Mouse (Mus musculus) neural tube, embryonic 14.5 days (tissue): ENCODE results near the gene Mcub. TPM values are rescaled to one million over a fixed set of nuclear protein-coding genes. Genes with fewer than 3 reads are reported as not detected.
A peak's percentile ranks its signal among the peaks of the same experiment; 100 is the strongest.

Experiments used
- ATAC-seq: fragments of 200-750 bp; cut with Nextera tagmentation; 2 replicates; pipeline ENCODE4 v1.8.0; 2017; ENCODE audit warnings: low read depth, mild to moderate bottlenecking, moderate TSS enrichment, moderate library complexity
- H3K27ac ChIP-seq: fragments of 300-500 bp; sonication (generic); 2 replicates; pipeline ENCODE4 v1.5.1; 2014; ENCODE audit warnings: low read depth, mild to moderate bottlenecking, control low read depth, low read length, moderate library complexity, mixed read lengths
- H3K27me3 ChIP-seq: fragments of 300-500 bp; sonication (generic); 2 replicates; pipeline ENCODE4 v1.6.1; 2014; ENCODE audit warnings: low read length; ENCODE audit not compliant: control insufficient read depth, insufficient read depth
- H3K36me3 ChIP-seq: fragments of 300-500 bp; sonication (generic); 2 replicates; pipeline ENCODE4 v1.6.1; 2014; ENCODE audit warnings: low read length, mixed read lengths; ENCODE audit not compliant: control insufficient read depth, insufficient read depth
- H3K4me1 ChIP-seq: fragments of 300-500 bp; sonication (generic); 2 replicates; pipeline ENCODE4 v1.6.1; 2014; ENCODE audit warnings: low read length; ENCODE audit not compliant: control insufficient read depth, insufficient read depth
- H3K4me2 ChIP-seq: fragments of 300-500 bp; sonication (generic); 2 replicates; pipeline ENCODE4 v1.6.1; 2014; ENCODE audit warnings: mild to moderate bottlenecking, low read depth, low read length, control low read depth
- H3K4me3 ChIP-seq: fragments of 300-500 bp; sonication (generic); 2 replicates; pipeline ENCODE4 v1.5.1; 2014; ENCODE audit warnings: low read depth, low read length, control low read depth, mixed read lengths
- H3K9ac ChIP-seq: fragments of 300-500 bp; sonication (generic); replicated peaks from 2 replicates; pipeline ENCODE4 v1.6.1; 2014; ENCODE audit warnings: low read depth, mild to moderate bottlenecking, control low read depth, low read length, mixed read lengths
- H3K9me3 ChIP-seq: fragments of 300-500 bp; sonication (generic); 2 replicates; pipeline ENCODE4 v1.6.1; 2016; ENCODE audit warnings: low read length; ENCODE audit not compliant: control insufficient read depth
- WGBS: fragments of 180-500 bp; shearing (Covaris S2); extraction: QIAGEN DNeasy Blood & Tissue Kit; methylation state at CpG from one replicate; pipeline ENCODE4 v1.1.7; 2014; 5-methylcytosine and 5-hydroxymethylcytosine counted together
- polyA plus RNA-seq: library from polyadenylated mRNA; unstranded; fragments of >200 nt; fragmentation: Nextera tagmentation; extraction: Ambion mirVana; gene quantifications from 2 replicates; pipeline ENCODE4 v1.2.1, GENCODE M21; 2014

Mcub gene
- polyA plus RNA-seq, 1 experiment from 2014 or later, result 8.0 TPM

DNA sequence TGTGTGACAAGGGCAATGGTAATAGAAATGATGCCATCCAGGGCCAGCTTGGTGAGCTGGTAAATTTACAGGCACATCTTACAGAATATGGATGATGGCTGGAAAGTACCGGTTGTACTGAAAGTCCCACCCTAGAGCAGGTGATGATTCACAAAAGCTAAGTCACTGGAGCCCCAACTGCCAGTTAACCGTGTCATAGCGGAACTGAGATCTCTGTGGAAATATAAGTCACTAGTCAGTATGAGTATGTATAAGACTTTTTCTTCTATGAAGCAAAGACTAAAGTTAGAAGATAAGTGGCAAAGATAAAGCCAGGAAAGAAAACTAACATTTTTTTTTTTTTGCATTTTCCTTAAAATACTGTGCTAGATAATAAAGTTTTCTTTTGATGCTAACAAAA lies 76.9 kb downstream of the Mcub start:
- Histone ChIP-seq H3K9me3 (no peaks in the 10 kb centered on the region), H3K27ac (no peak overlapping the region), H3K9ac (no peak overlapping the region), H3K4me3 (no peak overlapping the region), H3K27me3 (no peaks in the 10 kb centered on the region), H3K36me3 (peaks cover 3% of the 10 kb centered on the region), H3K4me2 (no peak overlapping the region), H3K4me1 (no peaks in the 10 kb centered on the region)
- WGBS, result 95% methylated on average over 3 of the region's 3 CpGs
- ATAC-seq, result no peak

DNA sequence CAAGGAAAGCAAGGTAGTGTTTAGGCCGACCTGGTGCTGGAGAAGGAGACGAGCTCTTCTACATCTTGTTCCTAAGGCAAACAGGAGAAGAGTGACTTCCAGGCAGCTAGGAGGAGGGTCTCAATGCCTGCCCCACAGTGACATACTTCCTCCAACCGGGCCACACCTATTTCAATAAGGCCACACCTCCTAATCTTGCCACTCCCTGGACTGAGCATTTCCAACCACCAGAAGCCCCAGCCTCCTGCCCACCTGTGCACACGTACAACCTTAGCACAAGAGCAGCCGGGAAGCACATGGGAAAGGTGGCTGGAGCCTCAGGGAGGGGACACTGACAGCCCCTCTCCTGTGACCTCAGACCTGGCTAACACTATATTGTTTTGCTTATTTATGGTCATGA lies 78.0 kb downstream of the Mcub start:
- WGBS, result 96% methylated on average over 5 of the region's 5 CpGs
- Histone ChIP-seq H3K27me3 (no peaks in the 10 kb centered on the region), H3K9me3 (no peaks in the 10 kb centered on the region), H3K4me1 (no peaks in the 10 kb centered on the region), H3K9ac (no peak overlapping the region), H3K27ac (no peak overlapping the region), H3K4me3 (no peak overlapping the region), H3K36me3 (peaks cover 3% of the 10 kb centered on the region), H3K4me2 (no peak overlapping the region)
- ATAC-seq, result no peak

DNA sequence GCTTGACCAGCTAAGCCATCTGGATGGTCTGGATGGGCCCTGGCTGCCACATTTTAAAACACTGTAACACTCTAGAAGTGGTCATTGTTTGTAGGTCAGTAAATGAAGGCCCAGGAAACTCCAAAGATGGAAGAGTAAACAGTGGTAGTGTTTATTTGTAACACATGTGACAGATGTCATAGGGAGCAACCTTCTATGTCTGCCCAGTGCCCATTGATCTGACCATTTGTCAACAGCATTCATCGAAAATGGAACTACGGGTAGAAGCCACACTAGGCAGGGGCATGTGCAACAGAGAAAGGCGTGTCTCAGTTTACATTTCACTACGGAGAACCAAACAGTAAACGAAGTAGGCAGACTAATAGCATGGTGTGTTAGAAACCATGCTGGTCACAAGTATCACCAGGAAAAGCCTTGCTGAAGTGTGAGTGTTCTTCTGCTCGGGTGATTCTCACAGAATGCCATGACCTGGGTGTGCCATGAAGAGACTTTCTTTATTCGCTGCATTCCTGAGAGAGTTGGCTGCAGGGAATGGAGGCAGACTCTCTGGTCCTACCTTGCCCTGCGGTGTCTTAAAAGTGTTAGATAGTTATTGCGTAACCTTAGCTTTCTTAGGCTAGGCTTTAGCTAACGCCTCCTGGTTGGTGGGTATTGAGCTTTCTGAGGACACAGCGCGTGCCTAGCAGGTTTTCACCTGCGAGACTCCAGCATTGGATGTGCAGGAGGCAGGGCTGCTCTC lies 82.1 kb downstream of the Mcub start:
- peaks cover 3% of the 10 kb centered on the region for H3K36me3 ChIP-seq
- H3K9me3 ChIP-seq, result no peaks in the 10 kb centered on the region
- WGBS, result 90% methylated on average over 13 of the region's 13 CpGs
- H3K9ac ChIP-seq, result no peak overlapping the region
- no peak overlapping the region for H3K27ac ChIP-seq
- ATAC-seq, result no peak
- H3K4me2 ChIP-seq, result no peak overlapping the region
- no peaks in the 10 kb centered on the region for H3K4me1 ChIP-seq
- no peaks in the 10 kb centered on the region for H3K27me3 ChIP-seq
- no peak overlapping the region for H3K4me3 ChIP-seq

DNA sequence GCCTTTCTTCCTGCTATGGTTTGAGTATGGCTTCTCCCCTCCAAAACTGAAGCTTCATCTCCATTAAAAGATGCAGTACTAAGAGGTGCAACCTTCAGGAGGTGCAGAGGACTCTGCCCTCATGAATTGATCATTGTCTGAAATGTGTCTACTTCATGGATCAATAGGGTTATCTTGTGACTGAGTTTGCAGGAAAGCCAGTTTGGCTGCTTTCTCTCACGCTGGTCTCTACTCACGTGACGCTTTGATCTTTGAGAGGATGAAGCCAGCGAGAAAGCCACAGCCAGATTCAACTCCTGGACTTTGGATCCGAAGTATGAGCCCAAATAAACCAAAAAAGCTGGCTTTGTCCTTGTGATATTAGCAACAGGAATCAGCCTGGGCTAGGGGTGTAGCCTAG lies 83.6 kb downstream of the Mcub start:
- no peaks in the 10 kb centered on the region for H3K4me1 ChIP-seq
- peaks cover 3% of the 10 kb centered on the region for H3K36me3 ChIP-seq
- no peaks in the 10 kb centered on the region for H3K9me3 ChIP-seq
- no peaks in the 10 kb centered on the region for H3K27me3 ChIP-seq
- 91% methylated on average over 5 of the region's 5 CpGs for WGBS
- no peak overlapping the region for H3K27ac ChIP-seq
- no peak overlapping the region for H3K4me2 ChIP-seq
- no peak overlapping the region for H3K9ac ChIP-seq
- no peak overlapping the region for H3K4me3 ChIP-seq
- ATAC-seq, result no peak

DNA sequence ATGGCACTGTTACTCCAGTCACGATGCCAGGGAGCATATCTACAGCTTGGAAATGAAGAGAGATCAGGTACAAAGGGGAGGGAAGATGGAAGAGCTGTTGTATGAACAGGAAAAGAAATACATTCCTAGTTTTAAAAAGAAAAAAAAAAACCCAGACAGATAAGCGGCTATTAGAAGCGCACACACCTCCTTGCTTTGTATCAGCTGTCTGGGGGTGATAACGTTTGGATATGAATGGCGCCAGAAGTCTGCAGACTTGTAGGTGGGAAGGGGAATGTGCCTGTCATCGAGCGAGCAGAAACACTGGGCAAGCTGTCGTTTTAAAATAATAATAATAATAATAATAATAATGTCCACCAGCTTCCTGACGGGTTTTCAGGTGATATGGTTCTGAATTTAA lies 84.4 kb downstream of the Mcub start:
- ATAC-seq, result no peak
- H3K27ac ChIP-seq, result no peak overlapping the region
- no peaks in the 10 kb centered on the region for H3K27me3 ChIP-seq
- no peaks in the 10 kb centered on the region; the same call in 1 of the 2 replicates for H3K36me3 ChIP-seq
- 94% methylated on average over 9 of the region's 9 CpGs for WGBS
- no peak overlapping the region for H3K4me2 ChIP-seq
- H3K9ac ChIP-seq, result no peak overlapping the region
- no peaks in the 10 kb centered on the region for H3K4me1 ChIP-seq
- H3K9me3 ChIP-seq, result no peaks in the 10 kb centered on the region
- H3K4me3 ChIP-seq, result no peak overlapping the region

DNA sequence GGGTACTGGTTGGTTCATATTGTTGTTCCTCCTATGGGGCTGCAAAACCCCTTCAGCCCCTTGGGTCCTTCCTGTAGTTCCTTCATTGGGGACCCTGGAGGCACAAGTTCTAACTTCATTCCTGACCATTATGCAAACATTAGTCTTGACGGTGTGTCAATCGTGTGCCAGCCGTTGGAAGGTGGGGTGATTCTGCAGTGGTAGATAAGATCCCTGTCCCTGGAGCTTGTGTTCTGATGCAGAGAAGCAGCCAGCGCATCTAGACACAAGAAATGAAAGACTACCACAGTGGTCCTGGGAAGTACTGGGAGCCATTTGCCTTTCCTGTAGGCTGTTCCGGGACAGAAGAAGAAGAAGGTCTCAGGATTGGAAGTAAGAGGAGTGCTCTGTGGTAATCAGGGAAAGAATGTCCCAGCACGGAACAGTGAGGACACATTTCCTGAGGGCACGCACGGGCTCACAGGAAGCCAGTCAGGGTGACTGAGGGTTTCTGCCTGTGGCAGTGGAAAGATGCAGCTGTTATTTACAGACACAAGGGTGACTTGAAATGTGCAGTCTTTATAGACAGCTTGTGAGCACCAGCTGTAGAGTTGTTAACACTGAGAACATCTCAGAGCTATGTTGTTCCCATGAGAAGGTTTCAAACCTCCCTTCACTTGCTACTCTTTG lies 88.9 kb downstream of the Mcub start:
- Histone ChIP-seq H3K27me3 (no peaks in the 10 kb centered on the region), H3K4me3 (no peak overlapping the region), H3K9me3 (no peaks in the 10 kb centered on the region), H3K9ac (no peak overlapping the region), H3K36me3 (no peaks in the 10 kb centered on the region), H3K4me2 (no peak overlapping the region), H3K27ac (no peak overlapping the region), H3K4me1 (no peaks in the 10 kb centered on the region)
- WGBS, result 84% methylated on average over 8 of the region's 8 CpGs
- no peak for ATAC-seq

DNA sequence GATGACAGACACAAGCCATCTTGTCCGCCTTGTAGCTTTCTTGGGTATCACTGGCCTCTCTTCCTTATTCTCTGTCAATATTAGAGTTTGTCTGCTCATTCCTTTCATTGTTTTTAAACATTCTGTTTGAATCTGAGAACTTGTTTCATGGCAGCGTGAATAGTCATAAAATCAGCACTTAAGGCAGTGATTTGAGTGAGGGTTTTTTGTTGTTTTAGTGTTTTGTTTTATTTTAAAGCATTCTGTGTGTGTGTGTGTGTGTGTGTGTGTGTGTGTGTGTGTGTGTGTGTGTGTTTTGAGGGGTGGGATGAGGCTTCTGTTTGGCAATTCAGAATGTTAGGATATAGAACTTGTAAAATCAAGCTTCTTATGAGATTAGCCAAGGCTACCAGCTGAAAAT lies 90.1 kb downstream of the Mcub start:
- Histone ChIP-seq H3K36me3 (no peaks in the 10 kb centered on the region), H3K27ac (no peak overlapping the region), H3K9me3 (no peaks in the 10 kb centered on the region), H3K4me2 (peak overlapping the region; percentile 86; the same call in 1 of the 2 replicates), H3K4me1 (no peaks in the 10 kb centered on the region), H3K9ac (no peak overlapping the region), H3K4me3 (no peak overlapping the region), H3K27me3 (no peaks in the 10 kb centered on the region)
- 83% methylated on average over 2 of the region's 2 CpGs for WGBS
- ATAC-seq, result no peak

DNA sequence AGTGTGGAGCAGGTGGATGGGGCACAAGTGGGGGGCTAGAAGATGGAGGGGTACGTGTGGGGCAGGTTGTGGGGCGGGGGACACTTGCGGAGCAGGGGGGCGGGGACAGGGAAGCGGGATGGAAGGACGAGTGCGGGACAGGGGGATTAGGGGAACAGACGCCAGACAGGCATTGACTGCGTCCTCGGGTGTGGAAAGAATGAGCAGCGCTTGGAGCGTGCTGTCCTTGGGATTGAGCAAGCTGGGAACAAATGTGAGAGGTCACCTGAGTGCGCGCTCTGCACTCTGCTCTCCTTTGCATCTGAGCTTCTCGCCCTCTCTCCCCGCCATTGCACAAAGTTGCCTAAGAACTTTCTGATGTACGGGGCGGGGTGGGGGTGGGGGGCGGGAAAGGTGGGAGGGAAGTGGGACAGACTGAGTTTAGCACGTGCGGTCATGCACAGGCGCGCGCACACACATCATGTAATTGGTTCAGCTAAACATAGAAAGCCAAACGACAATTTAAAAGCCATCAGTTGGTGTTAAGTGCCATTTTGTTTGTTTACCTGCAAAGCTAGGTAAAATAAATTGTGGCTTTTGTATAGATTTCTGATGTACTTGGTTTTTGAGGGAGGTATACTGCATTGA lies 90.8 kb downstream of the Mcub start:
- no peaks in the 10 kb centered on the region for H3K4me1 ChIP-seq
- H3K4me3 ChIP-seq, result peak overlapping the region; percentile 50
- H3K9ac ChIP-seq, result peak overlapping the region; percentile 57
- H3K4me2 ChIP-seq, result peak overlapping the region; percentile 86
- H3K27me3 ChIP-seq, result no peaks in the 10 kb centered on the region
- ATAC-seq, result peak; percentile 60
- H3K27ac ChIP-seq, result peak overlapping the region; percentile 83; the same call in 1 of the 2 replicates
- no peaks in the 10 kb centered on the region for H3K9me3 ChIP-seq
- no peaks in the 10 kb centered on the region for H3K36me3 ChIP-seq
- WGBS, result under 1% methylated on average over 24 of the region's 25 CpGs

DNA sequence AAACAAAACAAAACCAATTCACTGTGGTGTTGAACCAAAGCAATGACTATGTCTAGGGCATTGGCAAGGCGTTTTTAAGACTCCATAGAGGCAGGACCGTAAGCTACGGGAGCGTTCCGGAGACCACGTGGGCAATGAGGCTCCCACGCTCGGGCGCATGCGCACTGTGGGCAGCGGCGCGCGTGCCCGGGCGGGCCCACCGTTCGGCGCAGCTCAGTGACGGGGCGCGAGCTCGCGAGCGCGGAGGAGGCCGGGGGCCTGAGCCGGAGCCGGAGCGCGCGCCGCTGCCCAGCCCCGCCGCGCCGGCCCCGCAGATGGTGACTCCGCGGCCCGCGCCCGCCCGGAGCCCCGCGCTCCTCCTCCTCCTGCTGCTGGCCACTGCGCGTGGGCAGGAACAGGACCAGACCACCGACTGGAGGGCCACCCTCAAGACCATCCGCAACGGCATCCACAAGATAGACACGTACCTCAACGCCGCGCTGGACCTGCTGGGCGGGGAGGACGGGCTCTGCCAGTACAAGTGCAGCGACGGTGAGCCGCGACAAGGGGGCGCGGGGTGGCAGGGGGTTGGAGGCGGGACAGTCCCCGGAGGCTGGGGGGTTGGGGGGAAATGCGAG lies 91.5 kb downstream of the Mcub start, which contains the start of gene Pla2g12a:
Gene Pla2g12a, plus strand, starts transcription at position 202 of the 617 bp plus-strand sequence.
- peak; percentile 94 for ATAC-seq
- WGBS, result under 1% methylated on average over 50 of the region's 66 CpGs
- H3K4me1 ChIP-seq, result no peaks in the 10 kb centered on the region
- no peaks in the 10 kb centered on the region for H3K36me3 ChIP-seq
- H3K27ac ChIP-seq, result peak within 1 kb of the TSS; percentile 83
- peak within 1 kb of the TSS; percentile 50 for H3K4me3 ChIP-seq
- H3K9ac ChIP-seq, result peak within 1 kb of the TSS; percentile 57
- H3K9me3 ChIP-seq, result no peaks in the 10 kb centered on the region
- H3K4me2 ChIP-seq, result peak within 1 kb of the TSS; percentile 86
- no peaks in the 10 kb centered on the region for H3K27me3 ChIP-seq
